Mouse (Mus musculus) cerebellum, adult 18-20 months (tissue): ENCODE measurements around the gene Parp9.
"Not testable (repeated sequence)": the region's sequence is repeated elsewhere in the genome, so short reads cannot be mapped to it uniquely, and the experiment has no call there.

ENCODE experiments used
- DNase-seq, 2 experiments: peaks; one replicate each; pipeline ENCODE4 v3.0.0; 2021

The Parp9 gene

DNA sequence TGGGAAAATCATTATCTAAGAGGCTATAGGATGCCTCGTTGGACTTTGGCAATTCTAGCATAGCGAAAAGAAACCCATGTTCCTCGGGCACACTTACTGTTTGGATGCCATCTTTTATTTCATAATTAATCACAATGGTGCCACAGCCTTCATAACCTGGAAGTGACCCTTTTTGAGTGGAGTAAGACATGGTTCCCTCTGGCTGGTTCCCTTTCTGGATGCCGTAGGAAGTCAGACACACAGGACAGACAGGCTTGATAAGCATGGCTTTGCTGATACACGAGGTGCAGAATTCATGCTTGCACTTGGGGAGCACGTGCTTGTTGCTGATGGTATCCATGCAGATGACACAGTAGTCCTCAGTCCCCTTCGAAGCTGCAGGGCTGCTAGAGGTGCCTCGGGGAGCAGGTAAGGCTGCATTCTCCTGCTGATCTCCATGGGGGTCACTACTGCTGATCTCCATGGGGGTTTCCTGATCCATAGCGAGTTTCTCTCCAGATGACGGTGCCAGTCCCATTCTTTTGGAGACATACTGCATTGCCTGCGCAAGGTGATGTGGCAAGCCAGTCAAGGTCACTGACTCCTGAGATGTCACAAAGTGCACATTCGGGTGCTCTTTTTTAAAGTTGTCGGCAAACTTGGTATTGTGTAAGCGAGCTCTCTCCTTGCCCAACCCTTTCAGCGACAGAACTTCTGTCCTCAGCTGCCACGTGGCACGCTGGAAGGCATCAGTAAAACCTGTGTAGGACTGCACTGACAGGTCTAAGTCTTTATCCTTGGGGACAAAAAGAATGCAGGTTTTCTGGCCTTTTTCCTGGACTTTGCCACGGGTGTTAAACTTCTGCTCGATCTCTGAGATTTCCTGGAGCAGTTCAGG lies 5.9 kb upstream of the Parp9 start:
- DNase-seq: no peak

DNA sequence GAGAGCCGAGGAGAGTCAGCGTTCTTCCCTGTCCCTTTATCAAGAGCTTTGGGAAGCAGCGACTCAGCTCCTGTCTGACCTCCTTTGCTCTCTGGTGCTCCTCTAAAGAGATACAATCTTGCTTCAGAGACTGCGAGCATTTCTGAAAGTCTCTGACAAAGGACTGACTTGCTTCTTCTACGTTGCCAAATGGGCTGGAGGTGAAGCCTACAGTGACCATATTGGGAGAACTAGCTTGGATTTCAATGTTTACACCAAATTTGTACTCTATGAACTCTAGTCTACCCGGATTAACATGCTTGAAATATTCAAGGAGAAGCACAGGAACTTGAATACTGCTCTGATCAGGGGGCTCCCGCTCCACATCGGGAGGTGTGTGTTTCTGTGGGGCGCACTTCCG lies 5.1 kb upstream of the Parp9 start:
- DNase-seq: no peak

DNA sequence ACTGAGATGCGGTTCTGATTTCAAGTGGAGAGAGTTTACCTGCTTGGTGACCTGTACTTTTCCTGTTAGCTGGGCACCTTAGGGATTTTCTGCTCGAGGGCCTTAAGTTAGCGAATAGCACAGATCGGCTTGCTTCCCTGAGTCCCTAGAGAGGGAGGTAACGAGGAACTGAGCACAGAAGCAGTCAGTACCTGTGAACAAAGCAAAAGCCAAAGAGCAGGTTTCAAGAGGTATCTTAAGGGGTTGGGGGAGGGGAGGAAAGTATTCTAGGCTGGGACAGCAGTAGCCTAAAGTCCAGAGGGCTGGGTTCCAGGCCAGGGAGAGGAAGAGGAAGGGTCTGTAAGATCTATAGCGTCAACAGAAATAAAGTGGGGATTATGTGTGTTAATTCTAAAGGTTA lies 991 bp downstream of the Parp9 start:
- DNase-seq: no peak

DNA sequence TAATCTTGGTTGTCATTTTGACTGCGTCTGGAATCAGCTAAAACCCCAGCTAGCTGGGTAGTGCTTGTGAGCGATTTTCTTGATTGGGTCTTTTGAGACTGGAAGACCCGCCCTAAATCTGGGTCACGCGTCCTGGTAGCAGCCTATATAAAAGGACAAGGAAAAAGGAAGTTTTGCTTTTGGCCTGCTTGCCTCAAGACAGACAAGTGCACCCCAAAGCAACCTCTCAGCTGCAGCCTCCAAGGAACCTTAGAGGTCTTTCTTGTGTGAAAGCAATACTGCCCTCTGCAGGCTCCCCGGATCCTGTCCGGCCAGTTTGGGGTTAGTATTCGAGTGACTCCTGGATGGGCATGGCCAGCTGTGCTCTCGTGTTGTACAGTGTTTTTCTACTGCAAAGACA lies 1.4 kb downstream of the Parp9 start:
- DNase-seq: peak; percentile 73 to 76

DNA sequence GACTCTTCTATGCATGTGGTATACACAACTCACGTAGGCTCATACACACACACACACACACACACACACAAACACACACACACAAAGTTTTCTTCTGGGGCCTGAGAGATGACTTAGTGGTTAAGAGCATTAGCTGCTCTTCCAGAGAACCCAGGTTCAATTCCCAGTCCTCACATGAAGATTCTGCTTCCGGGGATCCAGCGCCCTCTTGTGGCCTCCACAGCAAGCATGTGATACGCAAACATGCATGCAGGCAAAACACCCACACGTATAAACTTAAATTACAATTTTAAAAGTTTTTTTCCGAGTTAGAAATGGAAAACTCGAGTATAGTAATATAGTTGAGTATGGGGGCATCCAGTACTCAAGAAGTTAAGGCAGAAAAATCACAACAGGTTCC lies 3.1 kb downstream of the Parp9 start:
- peak; percentile 5 to 11 for DNase-seq

DNA sequence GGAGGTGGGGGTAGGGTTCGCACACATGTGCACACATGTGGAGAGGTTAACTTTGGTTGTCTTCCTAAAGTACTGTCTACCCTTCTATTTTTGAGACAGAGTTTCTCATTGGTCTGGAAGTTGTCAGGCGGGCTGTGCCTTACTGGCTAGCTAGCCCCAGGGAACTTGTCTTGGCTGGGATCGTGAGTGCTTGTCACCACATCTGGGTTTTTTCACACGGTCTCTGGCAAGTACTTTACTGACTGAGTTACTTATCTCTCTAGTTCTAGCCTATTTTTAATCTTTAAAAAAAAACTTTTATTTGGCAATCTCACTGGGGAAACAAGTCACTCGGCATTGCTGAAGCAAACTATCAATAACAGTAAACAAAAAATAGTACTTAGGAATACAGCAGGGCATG lies 11.0 kb downstream of the Parp9 start:
- no peak for DNase-seq

DNA sequence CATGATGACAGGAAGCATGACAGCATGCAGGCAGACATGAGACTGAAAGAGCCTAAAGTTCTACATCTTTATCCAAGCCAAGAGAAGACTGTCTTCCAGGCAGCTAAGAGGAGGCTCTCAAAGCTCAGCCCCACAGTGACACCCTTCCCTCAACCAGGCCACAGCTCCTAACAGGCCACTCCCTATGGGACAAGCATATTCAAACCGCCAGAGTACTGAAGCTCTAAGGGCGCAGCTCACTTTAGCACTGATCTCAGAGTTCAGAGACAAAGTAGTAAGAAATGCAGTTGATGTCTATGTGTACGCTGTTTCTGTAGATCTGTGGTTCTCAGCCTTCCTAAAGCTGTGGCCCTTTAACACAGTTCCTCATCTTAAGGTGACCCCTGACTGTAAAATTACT lies 12.9 kb downstream of the Parp9 start:
- DNase-seq: no peak

DNA sequence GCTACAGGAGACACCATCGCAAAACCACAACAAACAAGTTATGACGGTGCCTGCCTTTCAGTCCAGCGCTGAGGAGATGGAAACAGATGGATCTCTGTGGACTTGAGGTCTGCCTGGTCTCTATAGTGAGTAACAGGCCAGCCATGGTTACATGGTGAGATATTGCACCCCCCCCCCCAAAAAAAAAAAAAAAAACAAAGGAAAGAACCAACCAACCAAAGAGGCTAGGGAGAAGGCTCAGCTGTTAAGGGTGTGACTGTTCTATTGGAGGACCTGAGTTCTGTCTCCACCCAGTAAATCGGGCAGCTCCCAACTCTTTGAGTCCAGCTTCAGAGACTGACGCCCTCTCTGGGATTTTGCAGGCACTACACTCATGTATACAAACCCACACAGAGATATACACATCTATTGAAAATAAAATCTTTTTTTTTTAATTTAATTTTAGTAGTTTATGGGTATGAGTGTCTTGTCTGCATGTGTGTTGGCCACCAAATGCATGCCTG lies 14.4 kb downstream of the Parp9 start:
- no peak for DNase-seq

DNA sequence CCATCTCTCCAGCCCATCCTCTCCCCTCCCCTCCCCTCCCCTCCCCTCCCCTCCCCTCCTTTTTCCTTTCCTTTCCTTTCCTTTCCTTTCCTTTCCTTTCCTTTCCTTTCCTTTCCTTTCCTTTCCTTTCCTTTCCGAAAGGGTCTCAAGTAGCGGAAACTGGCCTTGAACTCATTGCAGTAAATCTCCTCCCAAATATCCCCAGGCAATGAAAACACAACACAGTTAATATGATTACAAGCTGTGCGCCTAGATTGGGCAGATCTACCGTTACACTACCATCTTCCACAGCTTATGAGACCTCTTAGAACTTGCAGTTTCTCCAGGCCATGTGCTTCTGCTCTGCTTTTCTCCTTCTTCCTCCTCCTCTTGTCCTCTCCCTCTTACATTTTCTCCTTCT lies 27.7 kb downstream of the Parp9 start:
- DNase-seq: not testable (repeated sequence)

DNA sequence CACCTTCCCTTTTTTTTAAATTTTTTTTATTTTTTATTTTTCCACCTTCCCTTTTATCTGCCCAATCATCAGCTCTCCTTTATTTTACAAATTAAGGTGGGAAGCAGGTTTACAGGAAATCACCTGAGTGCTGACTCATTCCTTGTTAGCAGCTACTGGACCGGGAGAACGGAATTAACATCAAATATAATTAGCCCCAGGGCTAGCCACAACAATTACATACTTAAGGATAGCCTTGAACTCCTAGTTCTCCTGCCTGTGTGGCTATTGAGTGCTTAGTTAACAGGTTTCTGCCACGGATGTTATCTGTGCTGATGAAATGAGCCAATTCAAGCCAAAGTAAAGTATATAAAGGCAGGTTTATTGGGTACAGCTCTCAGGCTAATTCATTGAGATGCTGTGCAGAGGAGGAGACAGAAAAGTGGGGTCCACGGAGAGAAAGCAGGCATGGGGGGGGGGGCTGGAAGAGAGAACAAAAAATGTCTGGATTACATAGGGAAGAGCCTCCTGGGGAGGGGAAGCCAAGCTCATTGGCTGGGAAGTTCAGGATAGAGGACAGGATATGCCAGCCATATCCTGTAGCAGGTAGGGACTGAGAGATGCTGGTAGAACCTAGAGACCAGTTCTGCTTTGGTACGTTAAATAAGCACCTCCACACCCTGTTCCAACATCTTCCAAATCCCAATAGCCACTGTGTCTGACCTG lies 28.3 kb downstream of the Parp9 start:
- no peak for DNase-seq

DNA sequence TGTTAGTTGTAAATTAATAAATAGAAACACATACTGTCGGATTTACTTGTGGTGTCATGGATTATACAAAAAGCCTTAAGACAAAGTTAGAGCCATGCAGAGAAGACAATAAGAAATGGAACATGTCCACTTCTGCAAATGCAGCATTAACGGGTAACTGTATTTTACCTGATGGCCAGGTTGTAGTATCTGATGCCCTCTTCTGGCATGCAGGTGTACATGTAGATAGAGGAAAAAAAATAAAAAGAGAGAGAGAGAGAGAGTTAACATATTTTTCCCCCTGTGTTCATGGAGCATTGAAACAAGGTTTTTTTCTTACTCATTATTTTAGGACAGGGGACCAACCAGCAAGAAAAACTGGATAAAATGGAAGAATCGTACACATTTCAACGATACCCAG lies 29.0 kb downstream of the Parp9 start:
- DNase-seq: no peak

DNA sequence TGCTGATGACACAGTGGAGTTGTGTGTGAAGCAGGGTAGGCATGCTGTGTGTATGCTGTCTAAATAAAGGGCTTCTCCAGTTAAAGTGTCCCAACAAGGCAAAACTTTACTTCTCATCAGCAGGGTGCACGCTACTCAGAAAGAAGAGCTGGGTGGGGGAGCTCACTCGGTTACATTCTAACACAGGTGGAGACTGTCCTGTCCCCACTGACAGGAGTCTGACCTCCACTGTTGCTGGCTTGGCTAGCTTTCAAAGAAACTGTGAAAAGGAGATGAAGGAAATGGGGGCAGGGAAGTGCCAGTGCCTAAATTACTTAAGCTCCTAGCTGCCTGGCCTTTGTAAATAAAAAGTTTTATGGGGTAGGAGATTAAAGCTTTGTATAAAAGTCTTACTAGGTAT lies 29.9 kb downstream of the Parp9 start:
- no peak for DNase-seq

DNA sequence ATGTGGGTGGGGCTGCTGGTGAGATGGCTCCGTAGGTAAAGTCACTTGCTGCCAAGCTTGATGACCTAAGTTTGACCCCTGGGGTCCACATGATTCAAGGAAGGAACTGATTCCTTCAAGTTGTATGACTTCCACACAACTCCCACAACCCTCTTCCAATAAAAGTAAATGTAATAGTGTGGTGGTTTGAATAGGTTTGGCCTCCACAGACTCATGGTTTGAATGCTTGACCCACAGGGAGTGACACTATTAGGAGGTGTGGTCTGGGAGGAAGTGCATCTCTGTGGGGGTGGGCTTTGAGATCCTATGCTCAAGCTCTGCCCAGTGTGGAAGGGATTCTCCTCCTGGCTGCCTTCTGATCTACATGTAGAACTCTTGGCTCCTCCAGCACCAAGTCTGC lies 35.8 kb downstream of the Parp9 start:
- DNase-seq: no peak

DNA sequence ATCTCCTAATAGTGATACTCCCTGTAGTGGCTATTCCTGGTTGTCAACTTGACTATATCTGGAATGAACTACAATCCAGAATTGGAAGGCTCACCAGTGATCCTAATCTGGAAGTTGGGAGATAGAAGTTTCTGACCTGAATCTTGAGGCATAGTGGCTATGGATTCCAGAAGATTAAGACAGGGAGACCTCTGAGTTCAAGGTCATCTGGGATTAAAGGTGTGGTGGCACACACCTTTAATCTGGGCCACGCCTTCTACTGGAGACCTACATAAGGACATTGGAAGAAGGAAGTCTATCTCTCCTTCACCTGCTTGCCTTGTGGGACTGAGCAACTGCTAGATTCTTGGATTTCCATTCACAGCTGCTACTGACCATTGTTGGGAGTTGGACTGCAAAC lies 40.2 kb downstream of the Parp9 start, which contains the start of gene Kpna1:
TSS of gene Kpna1 (plus strand) at position 301 of the 400 bp plus-strand sequence.
- not testable (repeated sequence) for DNase-seq

DNA sequence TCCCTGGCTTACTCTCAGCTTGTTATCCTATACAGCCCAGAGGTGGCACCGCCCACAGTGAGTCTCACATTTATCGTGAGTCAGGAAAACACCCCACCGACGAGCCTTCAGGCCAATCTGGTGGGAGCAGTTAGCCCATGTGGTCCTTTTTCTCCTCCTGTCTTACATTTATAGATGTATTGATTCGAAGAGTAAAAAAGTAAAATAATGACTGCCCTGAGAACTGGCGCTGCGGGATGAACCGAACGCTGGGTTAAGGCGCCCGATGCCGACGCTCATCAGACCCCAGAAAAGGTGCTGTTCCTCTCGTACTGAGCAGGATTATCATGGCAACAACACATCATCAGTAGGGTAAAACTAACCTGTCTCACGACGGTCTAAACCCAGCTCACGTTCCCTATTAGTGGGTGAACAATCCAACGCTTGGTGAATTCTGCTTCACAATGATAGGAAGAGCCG lies 43.1 kb downstream of the Parp9 start:
- peak; percentile 99 to 100 for DNase-seq

DNA sequence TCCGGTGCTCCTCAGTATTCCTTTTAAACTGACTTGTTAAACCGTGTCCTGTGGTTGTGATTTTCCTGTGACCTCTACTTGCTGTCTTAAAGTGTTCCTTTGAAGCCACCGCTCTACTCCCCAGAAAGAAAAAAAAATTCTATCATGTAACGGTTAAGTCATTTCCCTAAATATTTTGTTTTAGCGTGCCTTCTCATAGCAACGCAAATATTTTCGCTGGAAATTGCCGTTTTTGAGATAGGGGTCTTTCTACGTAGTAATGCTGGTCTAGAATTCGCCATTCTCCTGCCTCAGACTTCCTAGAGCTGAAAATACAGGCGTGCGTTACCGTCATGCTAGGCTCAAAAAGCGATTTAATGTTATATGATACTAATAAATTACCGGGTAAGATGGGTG lies 44.2 kb downstream of the Parp9 start:
- no peak for DNase-seq

DNA sequence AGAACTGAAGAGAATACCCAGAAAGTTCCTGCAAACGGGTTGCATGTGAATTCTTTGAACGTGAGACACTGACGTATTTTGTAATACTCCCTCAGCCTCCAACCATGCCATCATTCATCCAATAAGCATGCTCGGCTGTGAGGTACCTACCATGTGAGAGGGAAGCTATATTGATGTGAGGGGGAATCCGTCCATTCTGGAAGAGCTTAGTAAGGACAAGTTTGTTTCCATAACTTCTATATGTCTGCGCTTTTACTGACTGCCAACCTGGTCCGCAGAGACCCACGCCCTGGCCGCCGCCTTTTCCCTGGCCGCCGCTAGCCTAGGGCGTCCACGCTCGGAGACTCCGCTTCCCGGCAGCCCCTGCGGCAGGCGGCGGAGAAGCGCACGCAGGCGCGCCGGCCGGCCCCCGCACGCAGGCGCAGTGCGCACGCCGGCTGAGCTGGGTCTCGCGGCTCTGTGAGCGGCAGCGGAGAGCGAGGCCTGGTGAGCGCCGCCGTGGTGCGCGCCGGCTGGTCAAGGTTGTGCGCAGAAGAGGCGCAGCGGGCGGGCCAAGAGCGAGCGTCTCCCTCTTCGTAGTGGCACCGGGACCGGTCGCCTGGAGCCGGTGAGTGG lies 44.7 kb downstream of the Parp9 start:
- DNase-seq: peak; percentile 92 to 98

DNA sequence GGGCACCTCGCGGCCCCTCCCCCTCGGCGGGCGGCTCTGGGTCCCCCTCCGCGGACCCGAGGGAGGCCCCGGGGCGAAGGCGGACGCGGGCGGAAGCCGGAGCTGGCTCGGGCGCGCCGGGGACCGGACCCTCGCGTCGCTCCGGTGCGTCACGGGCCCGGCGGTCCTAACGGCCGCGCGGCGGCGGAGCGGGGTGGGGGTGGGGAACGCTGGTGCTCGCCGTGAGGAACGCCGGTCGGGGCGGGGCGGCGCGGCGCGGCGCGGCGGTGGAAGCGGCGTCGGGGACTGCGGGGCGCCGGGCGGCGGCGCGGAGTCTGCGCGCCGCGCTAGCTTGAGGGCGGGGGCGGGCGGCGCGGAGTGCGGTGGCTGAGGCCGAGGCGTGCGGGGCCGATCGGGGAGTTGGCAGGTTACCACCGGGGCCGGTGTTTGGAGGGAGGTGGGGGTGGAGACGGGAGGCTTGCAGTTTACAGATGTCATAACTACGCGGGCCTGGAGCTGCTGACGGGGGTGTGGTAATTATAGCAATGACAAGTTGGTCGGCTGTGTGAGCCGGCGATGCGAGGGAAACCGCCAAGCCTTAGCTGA lies 45.3 kb downstream of the Parp9 start:
- DNase-seq: peak; percentile 77 to 78

DNA sequence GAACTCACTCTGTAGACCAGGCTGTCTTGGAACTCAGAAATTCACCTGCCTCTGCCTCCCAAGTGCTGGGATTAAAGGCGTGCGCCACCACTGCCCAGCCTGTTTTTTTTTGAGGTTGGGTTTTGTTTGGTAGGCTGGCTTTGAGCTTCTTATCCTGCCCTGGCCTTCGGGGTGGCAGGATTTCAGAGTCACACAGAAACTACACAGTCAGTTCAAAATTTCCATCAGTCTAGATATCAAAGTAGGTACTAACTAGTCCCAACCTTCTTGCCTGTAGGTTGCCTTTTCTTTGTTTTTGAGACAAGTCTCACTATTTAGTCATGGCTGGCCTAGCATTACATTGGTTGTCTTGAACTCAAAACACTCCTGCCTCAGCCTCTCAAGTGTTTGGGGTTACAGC lies 46.2 kb downstream of the Parp9 start:
- DNase-seq: no peak

DNA sequence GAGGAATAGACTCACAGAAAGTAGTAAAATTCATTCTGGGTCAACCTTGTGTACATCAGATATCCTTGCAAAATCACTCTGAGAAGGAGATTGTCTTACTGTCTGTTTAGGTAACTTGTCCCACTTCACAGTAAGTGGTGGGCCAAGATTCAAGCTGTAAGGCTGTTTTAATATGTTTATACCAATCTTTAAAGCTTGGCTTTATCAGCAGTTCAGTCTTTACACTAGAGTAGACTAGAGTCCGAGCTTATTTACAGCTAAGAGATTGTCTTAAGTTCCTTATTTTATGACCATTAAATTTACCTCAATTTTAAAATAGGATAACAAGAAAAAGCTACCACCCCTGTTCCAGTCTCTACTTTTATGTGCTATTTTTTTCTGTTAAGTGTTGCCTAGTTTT lies 49.7 kb downstream of the Parp9 start:
- no peak for DNase-seq

DNA sequence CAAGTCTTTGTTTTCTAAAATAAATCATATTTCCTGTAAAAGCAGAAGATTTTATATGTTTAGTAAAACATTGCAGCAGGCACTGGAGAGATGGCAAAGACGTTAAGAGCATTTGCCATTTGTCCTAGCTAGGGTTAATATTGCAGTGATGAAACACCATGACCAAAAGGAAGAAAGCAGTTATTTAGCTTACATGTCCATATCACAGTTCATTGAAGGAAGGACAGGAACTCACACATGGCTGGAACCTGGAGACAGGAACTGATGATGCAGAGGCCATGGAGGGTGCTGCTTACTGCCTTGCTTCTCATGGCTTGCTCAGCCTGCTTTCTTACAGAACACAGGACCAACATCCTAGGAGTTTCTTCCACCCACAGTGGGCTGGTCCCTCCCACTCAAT lies 54.1 kb downstream of the Parp9 start:
- no peak for DNase-seq

DNA sequence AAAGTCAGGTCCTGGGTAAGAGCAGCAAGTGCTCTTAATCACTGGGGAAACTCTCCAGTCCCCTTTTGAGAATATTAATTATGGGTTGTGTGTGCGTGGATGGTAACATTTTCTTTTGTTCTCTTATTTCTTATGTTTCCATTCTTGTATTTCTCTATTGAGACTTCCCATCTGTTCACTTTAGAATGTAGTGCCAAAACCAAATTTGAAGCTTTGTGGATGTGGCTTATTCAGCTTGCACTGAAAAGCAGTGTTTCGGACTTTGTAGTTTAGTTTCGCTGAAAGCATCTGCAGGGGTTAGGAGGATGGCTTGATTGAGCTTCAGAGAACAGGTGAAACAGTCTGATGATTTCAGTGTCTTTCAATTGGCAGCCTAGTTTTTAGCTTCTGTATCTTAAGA lies 55.0 kb downstream of the Parp9 start:
- no peak for DNase-seq

DNA sequence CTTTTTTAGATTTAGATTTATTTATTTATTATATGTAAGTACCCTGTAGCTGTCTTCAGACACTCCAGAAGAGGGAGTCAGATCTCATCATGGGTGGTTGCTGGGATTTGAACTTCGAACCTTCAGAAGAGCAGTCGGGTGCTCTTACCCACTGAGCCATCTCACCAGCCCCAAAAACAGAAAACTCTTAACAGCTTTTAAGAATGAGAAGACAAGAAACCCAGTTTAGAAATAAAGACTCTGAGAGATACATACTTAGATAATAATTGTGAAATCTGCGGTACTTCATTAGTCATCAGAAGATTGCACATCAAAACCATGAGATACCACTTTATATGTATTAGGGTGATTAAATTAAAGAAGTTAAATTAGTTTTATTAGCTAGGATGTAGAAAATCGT lies 60.6 kb downstream of the Parp9 start:
- DNase-seq: not testable (repeated sequence)
